Mouse (Mus musculus) lung, embryonic 14.5 days (tissue): ENCODE data around the gene Topors. TPM values are rescaled to one million over a fixed set of nuclear protein-coding genes. Genes with fewer than 3 reads are reported as not detected.

ENCODE experiments used
- ATAC-seq: fragments of 200-750 bp; cut with Nextera tagmentation; 2 replicates; pipeline ENCODE4 v1.8.0; 2017; ENCODE audit warnings: mild to moderate bottlenecking, moderate TSS enrichment, moderate library complexity; ENCODE audit not compliant: insufficient read depth
- DNase-seq: peaks from one replicate; pipeline ENCODE4 v3.0.0-alpha.2; 2015
- H3K27ac ChIP-seq: fragments of 300-500 bp; sonication (generic); 2 replicates; pipeline ENCODE4 v1.5.1; 2014; ENCODE audit warnings: low read depth, mild to moderate bottlenecking, moderate library complexity
- H3K27me3 ChIP-seq: fragments of 300-500 bp; sonication (generic); 2 replicates; pipeline ENCODE4 v1.6.1; 2014; ENCODE audit warnings: low read length, control low read depth; ENCODE audit not compliant: insufficient read depth
- H3K36me3 ChIP-seq: fragments of 300-500 bp; sonication (generic); 2 replicates; pipeline ENCODE4 v1.6.1; 2014; ENCODE audit warnings: control low read depth; ENCODE audit not compliant: insufficient read depth
- H3K4me1 ChIP-seq: fragments of 300-500 bp; sonication (generic); 2 replicates; pipeline ENCODE4 v1.6.1; 2014; ENCODE audit warnings: antibody characterized with exemption, control low read depth; ENCODE audit not compliant: insufficient read depth
- H3K4me2 ChIP-seq: fragments of 300-500 bp; sonication (generic); 2 replicates; pipeline ENCODE4 v1.6.1; 2014; ENCODE audit warnings: mild to moderate bottlenecking
- H3K4me3 ChIP-seq: fragments of 300-500 bp; sonication (generic); 2 replicates; pipeline ENCODE4 v1.5.1; 2014; ENCODE audit warnings: low read depth, low read length
- H3K9ac ChIP-seq: fragments of 300-500 bp; sonication (generic); 2 replicates; pipeline ENCODE4 v1.6.1; 2014
- H3K9me3 ChIP-seq: fragments of 300-500 bp; sonication (generic); 2 replicates; pipeline ENCODE4 v1.6.1; 2016; ENCODE audit warnings: low read depth, low read length, control low read depth
- CTCF ChIP-seq: IDR thresholded peaks from 2 replicates; pipeline ENCODE4 v1.5.1; 2016; ENCODE audit warnings: antibody characterized with exemption, low read depth
- WGBS: fragments of 180-500 bp; shearing (Covaris S2); extraction: QIAGEN DNeasy Blood & Tissue Kit; methylation state at CpG from one replicate; pipeline ENCODE4 v1.1.7; 2014; 5-methylcytosine and 5-hydroxymethylcytosine counted together
- polyA plus RNA-seq: library from polyadenylated mRNA; unstranded; fragments of >200 nt; fragmentation: Nextera tagmentation; extraction: Ambion mirVana; gene quantifications from 2 replicates; pipeline ENCODE4 v1.2.1, GENCODE M21; 2014

Topors gene
- polyA plus RNA-seq, 1 experiment from 2014 or later, result 49.3 TPM

DNA sequence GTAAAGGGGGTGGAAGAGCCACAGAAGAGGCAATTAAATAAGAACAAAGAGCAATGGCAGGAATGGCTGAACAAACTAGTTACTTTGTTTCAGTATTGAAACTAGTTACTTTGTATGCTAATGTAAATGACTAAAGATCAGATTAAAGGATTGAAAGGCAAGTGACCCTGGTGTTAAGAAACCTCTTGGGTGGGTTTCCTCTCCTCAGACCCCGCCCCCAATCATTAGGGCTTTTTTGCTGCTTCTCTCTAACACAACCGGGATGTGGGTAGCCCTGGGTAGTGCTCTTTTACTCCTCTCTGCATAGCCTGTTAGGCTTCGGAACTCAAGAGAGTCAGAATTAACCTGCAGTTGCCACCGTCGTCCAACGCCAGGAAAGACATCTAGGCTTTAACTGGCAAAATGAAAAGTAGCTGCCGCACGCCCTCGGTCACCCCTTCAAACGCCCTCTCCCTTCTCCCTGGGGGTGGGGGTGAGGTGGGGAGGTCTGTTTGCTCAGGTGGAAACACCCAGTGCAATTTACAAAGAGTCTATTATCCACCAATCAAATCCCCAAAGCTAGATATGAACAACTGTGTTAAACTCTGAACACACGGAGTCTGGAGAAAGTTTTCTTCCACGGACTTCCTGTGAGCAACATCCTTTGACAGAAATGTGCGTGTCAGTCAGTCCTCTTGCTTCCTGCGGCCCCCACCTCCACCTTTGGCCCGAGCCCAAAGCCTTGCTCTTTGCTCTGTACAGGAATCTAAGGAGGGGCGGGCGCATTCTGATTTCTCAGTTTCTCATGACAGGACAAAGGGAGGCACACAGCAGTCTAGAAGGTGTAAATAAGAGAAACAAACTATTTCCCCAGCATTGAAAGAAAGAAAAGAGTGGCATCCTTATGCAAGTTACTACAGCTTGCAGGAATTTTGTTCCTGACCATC is 30.9 kb downstream of the Topors start:
- WGBS, result 2% methylated on average over 17 of the region's 17 CpGs
- no peak for TF ChIP-seq CTCF
- peak overlapping the region; percentile 67 for H3K27ac ChIP-seq

DNA sequence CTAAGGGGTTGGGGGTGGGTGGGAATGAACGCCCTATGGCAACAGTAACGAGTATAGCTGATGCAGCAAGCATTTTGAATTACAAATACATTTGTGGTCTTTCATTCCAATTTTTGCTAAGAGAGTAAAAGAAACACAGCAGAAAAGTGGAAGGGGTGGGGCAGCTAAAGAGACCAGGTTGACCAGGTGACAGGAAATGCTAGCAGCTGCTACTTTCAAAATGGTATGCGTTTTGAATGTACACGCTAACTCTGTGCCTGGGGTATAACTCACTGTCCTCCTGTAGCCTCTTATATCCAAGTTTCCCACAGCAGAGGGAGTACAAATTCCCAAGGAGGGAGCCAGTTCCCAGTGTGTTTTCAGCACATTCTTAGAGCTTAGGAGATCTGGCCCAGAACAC is 32.8 kb downstream of the Topors start:
- Histone ChIP-seq H3K27me3 (no peaks in the 10 kb centered on the region), H3K9me3 (no peaks in the 10 kb centered on the region), H3K4me2 (no peak overlapping the region), H3K27ac (no peak overlapping the region), H3K4me1 (no peaks in the 10 kb centered on the region), H3K9ac (no peak overlapping the region), H3K36me3 (0 out of 2 replicates have a peak, but pooled peaks cover 4% of the 10 kb centered on the region), H3K4me3 (no peak overlapping the region)
- 81% methylated on average over 4 of the region's 4 CpGs for WGBS
- DNase-seq, result no peak
- no peak for TF ChIP-seq CTCF
- ATAC-seq, result no peak

More for the DNA sequence above, 30.9 kb downstream of the Topors start:
- Histone ChIP-seq H3K4me2 (peak overlapping the region; percentile 86), H3K4me1 (no peaks in the 10 kb centered on the region), H3K9ac (peak overlapping the region; percentile 64), H3K36me3 (0 out of 2 replicates have a peak, but pooled peaks cover 4% of the 10 kb centered on the region), H3K9me3 (no peaks in the 10 kb centered on the region), H3K4me3 (peak overlapping the region; percentile 58), H3K27me3 (no peaks in the 10 kb centered on the region)
- peak; percentile 71 for DNase-seq
- ATAC-seq, result peak; percentile 80

DNA sequence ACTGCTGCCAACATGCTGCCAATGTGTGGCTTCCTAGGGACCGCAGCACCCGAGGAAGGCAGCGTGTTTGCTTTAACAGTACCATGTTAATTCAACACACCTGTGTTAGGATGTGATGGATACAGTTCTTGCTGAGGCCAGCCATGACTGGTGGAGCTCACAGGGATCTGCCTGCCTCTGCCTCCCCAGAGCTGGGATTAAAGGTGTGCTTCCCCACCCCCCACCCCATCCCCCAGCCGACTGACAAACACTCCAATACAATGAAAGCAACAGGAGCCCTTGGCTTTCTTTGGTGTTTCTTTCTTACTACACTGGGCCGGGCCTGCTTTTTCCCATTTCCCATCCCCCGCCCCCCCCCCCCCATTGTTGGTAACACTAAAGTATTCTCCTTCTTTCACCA is 35.4 kb downstream of the Topors start:
- Histone ChIP-seq H3K4me3 (no peak overlapping the region), H3K4me2 (no peak overlapping the region), H3K27ac (no peak overlapping the region), H3K4me1 (no peaks in the 10 kb centered on the region), H3K36me3 (0 out of 2 replicates have a peak, but pooled peaks cover 7% of the 10 kb centered on the region), H3K9me3 (no peaks in the 10 kb centered on the region), H3K27me3 (no peaks in the 10 kb centered on the region), H3K9ac (no peak overlapping the region)
- TF ChIP-seq CTCF, result no peak
- 79% methylated on average over 6 of the region's 6 CpGs for WGBS
- DNase-seq (no peak), ATAC-seq (no peak)

DNA sequence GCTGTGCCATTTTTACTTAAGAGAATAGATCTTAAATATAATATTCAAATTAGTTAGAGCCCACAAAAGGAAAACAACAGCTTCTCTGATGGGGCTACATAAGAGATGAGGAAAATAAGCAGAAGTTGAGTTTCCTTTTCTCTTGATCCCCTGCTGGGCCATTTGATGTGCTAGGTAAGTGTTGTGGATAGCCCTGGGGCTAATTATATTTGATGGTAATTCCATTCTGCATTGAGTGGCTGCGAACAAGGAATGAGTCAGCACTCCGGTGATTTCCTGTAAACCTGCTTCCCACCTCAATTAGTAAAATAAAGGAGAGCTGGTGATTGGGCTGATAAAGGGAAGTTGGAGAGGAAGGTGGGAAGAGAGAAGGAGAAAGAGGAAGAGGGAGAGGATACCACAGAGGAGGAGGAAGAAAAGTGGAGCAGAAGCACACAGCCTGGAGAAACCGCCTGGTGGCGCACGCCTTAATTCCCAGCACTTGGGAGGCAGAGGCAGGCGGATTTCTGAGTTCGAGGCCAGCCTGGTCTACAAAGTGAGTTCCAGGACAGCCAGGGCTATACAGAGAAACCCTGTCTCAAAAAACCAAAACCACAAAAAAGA is 36.5 kb downstream of the Topors start:
- Histone ChIP-seq H3K36me3 (0 out of 2 replicates have a peak, but pooled peaks cover 7% of the 10 kb centered on the region), H3K9me3 (no peaks in the 10 kb centered on the region), H3K4me1 (no peaks in the 10 kb centered on the region), H3K27me3 (no peaks in the 10 kb centered on the region), H3K9ac (no peak overlapping the region), H3K27ac (no peak overlapping the region), H3K4me3 (no peak overlapping the region), H3K4me2 (no peak overlapping the region)
- no peak for ATAC-seq
- TF ChIP-seq CTCF, result no peak
- 90% methylated on average over 7 of the region's 7 CpGs for WGBS
- no peak for DNase-seq

DNA sequence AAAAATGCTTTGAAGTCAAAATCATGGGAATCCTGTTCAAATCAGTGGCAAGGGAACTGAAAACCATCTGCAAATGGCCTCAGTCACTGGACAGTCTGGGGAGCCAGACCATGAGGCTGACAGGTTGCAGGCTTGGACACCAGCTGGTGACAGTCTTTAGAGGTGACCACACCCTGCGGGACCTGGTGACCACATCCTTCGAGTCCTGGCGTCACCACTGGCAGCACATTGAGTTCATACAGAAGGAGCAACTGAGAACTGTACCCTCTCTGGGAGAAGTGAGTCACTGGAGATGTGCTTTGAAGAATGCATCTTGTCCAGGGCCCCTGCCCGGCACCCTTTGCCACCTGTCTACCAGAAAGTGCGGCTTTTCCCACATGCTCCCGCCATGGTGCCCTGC is 39.9 kb downstream of the Topors start:
- Histone ChIP-seq H3K36me3 (0 out of 2 replicates have a peak, but pooled peaks cover 5% of the 10 kb centered on the region), H3K4me3 (no peak overlapping the region), H3K4me2 (no peak overlapping the region), H3K9me3 (no peaks in the 10 kb centered on the region), H3K9ac (no peak overlapping the region), H3K27ac (no peak overlapping the region), H3K4me1 (no peaks in the 10 kb centered on the region), H3K27me3 (no peaks in the 10 kb centered on the region)
- no peak for TF ChIP-seq CTCF
- 91% methylated on average over 6 of the region's 6 CpGs for WGBS
- no peak for ATAC-seq
- no peak for DNase-seq

DNA sequence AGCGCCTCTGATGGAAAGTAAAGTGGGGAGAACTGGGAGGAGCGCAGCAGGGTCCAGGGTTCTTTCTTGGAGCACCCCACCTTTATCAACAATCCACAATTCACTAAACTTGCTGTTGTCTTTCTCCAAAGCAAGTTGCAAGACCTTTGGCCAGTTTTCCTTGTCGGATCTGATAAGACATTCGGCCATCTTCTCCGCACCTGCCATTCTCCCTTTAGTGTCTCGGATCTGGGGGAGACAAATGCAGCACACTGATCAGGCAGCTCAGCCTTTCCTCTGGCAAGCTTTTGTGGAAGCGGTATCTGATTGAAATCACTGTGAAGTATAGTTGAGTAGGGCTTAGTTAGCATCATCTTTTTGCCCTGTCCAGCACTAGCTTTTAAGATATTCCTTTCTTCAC is 41.8 kb downstream of the Topors start:
- TF ChIP-seq CTCF, result no peak
- no peak for DNase-seq
- Histone ChIP-seq H3K9ac (no peak overlapping the region), H3K4me2 (no peak overlapping the region), H3K4me1 (no peaks in the 10 kb centered on the region), H3K27me3 (no peaks in the 10 kb centered on the region), H3K27ac (no peak overlapping the region), H3K4me3 (no peak overlapping the region), H3K36me3 (0 out of 2 replicates have a peak, but pooled peaks cover 3% of the 10 kb centered on the region), H3K9me3 (no peaks in the 10 kb centered on the region)
- ATAC-seq, result no peak
- WGBS, result 85% methylated on average over 7 of the region's 7 CpGs

DNA sequence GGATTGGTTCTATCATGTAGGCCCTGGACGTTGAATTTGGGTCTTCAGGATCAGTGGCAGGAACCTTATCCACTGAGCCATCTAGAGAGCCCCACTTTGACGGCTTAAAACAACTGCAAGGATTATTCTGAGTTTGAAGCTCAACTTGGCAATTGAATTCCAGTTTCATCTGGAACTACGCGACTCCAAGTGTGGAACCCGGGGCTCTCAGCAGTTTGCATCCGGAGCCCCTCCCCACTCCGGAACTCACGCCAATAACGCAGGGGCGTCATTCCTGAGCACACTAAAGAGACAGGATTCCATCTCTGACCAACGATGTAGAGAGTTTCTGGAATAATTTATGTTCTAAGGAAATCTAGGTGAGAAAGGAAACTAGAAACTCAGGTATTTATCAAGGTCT is 42.5 kb downstream of the Topors start:
- no peak overlapping the region for H3K4me3 ChIP-seq
- WGBS, result 75% methylated on average over 11 of the region's 11 CpGs
- H3K9me3 ChIP-seq, result no peaks in the 10 kb centered on the region
- no peaks in the 10 kb centered on the region for H3K27me3 ChIP-seq
- no peak overlapping the region for H3K4me2 ChIP-seq
- ATAC-seq (no peak), DNase-seq (no peak)
- H3K9ac ChIP-seq, result no peak overlapping the region
- TF ChIP-seq CTCF, result no peak
- no peak overlapping the region for H3K27ac ChIP-seq
- H3K4me1 ChIP-seq, result no peaks in the 10 kb centered on the region
- 0 out of 2 replicates have a peak, but pooled peaks cover 3% of the 10 kb centered on the region for H3K36me3 ChIP-seq
